Mouse (Mus musculus): ENCODE data around the gene Fndc1. TPM values are rescaled to one million over a fixed set of nuclear protein-coding genes. Genes with fewer than 3 reads are reported as not detected.

The Fndc1 gene
- 0.76 and 1.2 TPM in 2 replicates for polyA plus RNA-seq (2014; fragmentation: Nextera tagmentation; extraction: Ambion mirVana)

- Histone ChIP-seq H3K27me3 (ENCODE audit: control insufficient read depth, insufficient read depth, low read length) (peaks cover 19% of the 10 kb centered on the region), H3K9me3 (ENCODE audit: control insufficient read depth, low read length) (no peaks in the 10 kb centered on the region), H3K4me2 (ENCODE audit: low read depth, severe bottlenecking) (peak within 1 kb of the TSS; percentile 65), H3K36me3 (ENCODE audit: control insufficient read depth, insufficient read depth, low read length) (no peaks in the 10 kb centered on the region), H3K4me1 (ENCODE audit: control insufficient read depth, insufficient read depth, low read length) (no peaks in the 10 kb centered on the region), H3K9ac (ENCODE audit: low read length) (peak within 1 kb of the TSS; percentile 4; the same call in 1 of the 2 replicates), H3K4me3 (ENCODE audit: low read depth, low read length) (peak within 1 kb of the TSS; percentile 28), H3K27ac (replicated peaks; ENCODE audit: low read depth, low read length) (no peak within 1 kb of the TSS)
- 2% methylated on average over 57 of the region's 60 CpGs for WGBS
- ATAC-seq (ENCODE audit: insufficient number of reproducible peaks, low FRiP score, low TSS enrichment, low read depth) (0 out of 2 replicates have a peak, but pooled peaks have one; percentile 39), DNase-seq (ENCODE audit: low spot score) (peak; percentile 74)
Measured at GRCm38 (mm10) chr17:7826819-7827515, at the start of gene Fndc1. Fndc1 (minus strand) TSS chr17:7827302.

DNA sequence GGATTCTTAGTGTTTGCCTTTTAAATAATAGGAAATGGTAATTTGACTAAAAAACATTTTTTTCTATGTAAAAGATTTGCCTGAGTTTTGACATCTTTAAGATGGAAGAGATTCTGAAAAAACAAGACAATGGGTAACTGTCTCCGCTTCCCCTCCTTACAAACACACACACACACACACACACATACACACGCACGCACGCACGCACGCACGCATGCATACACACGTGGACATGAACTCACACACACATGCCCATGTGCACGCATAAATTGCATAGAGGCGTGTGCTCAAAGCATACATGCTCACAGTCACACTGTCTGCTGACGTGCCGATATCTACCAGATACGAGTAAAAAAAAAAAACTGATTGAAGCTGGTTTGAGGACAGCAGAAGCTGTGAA lies 49.4 kb upstream of the Fndc1 start:
- WGBS: 91% methylated on average over 13 of the region's 13 CpGs
- no peaks in the 10 kb centered on the region for H3K9me3 ChIP-seq (ENCODE audit: control insufficient read depth, low read length)
- H3K27me3 ChIP-seq (ENCODE audit: control insufficient read depth, insufficient read depth, low read length): no peaks in the 10 kb centered on the region
- no peak for DNase-seq (ENCODE audit: low spot score)
- no peaks in the 10 kb centered on the region for H3K36me3 ChIP-seq (ENCODE audit: control insufficient read depth, insufficient read depth, low read length)
- no peak overlapping the region for H3K27ac ChIP-seq (replicated peaks; ENCODE audit: low read depth, low read length)
- no peak overlapping the region for H3K4me3 ChIP-seq (ENCODE audit: low read depth, low read length)
- 0 out of 2 replicates have a peak, but pooled peaks cover 5% of the 10 kb centered on the region for H3K4me1 ChIP-seq (ENCODE audit: control insufficient read depth, insufficient read depth, low read length)
- no peak overlapping the region for H3K9ac ChIP-seq (ENCODE audit: low read length)
- H3K4me2 ChIP-seq (ENCODE audit: low read depth, severe bottlenecking): no peak overlapping the region
- ATAC-seq (ENCODE audit: insufficient number of reproducible peaks, low FRiP score, low TSS enrichment, low read depth): no peak

DNA sequence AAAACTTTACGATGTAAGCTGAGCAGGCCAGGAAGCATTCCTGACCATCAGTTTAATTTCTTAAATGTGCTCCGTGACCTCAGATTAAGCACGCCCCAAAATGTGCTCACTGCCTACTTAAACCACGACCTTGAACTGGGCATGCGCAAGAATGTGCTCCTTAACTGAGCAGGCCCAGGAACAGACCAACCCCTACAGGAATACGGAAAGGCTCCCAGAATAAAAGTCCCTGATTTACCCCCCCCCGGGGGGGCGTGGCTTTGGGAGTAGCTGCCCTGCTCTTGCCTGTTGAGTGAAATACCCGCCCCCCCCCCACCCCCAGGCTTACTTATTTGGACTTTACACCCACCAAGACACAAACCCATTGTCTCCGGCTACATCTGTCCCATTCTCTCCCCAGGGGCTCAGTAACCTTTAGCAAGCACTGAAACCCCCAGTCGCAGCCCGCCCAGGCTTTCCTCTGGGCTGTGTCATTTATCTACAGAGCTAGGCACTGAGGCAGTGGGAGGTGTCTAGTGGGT lies 48.9 kb upstream of the Fndc1 start:
- Histone ChIP-seq H3K27me3 (ENCODE audit: control insufficient read depth, insufficient read depth, low read length) (no peaks in the 10 kb centered on the region), H3K36me3 (ENCODE audit: control insufficient read depth, insufficient read depth, low read length) (no peaks in the 10 kb centered on the region), H3K9me3 (ENCODE audit: control insufficient read depth, low read length) (no peaks in the 10 kb centered on the region), H3K4me1 (ENCODE audit: control insufficient read depth, insufficient read depth, low read length) (0 out of 2 replicates have a peak, but pooled peaks cover 5% of the 10 kb centered on the region), H3K4me2 (ENCODE audit: low read depth, severe bottlenecking) (no peak overlapping the region), H3K9ac (ENCODE audit: low read length) (no peak overlapping the region), H3K27ac (replicated peaks; ENCODE audit: low read depth, low read length) (no peak overlapping the region), H3K4me3 (ENCODE audit: low read depth, low read length) (no peak overlapping the region)
- 29% methylated on average over 12 of the region's 12 CpGs for WGBS
- DNase-seq (ENCODE audit: low spot score): peak; percentile 49
- ATAC-seq (ENCODE audit: insufficient number of reproducible peaks, low FRiP score, low TSS enrichment, low read depth): peak; percentile 72; the same call in 1 of the 2 replicates

- WGBS: 87% methylated on average over 21 of the region's 21 CpGs
- ATAC-seq (ENCODE audit: insufficient number of reproducible peaks, low FRiP score, low TSS enrichment, low read depth) (no peak), DNase-seq (ENCODE audit: low spot score) (no peak)
- Histone ChIP-seq H3K36me3 (ENCODE audit: control insufficient read depth, insufficient read depth, low read length) (no peaks in the 10 kb centered on the region), H3K4me2 (ENCODE audit: low read depth, severe bottlenecking) (no peak overlapping the region), H3K4me1 (ENCODE audit: control insufficient read depth, insufficient read depth, low read length) (0 out of 2 replicates have a peak, but pooled peaks cover 5% of the 10 kb centered on the region), H3K9ac (ENCODE audit: low read length) (0 out of 2 replicates have a peak overlapping the region, but pooled peaks have one; percentile 34), H3K9me3 (ENCODE audit: control insufficient read depth, low read length) (no peaks in the 10 kb centered on the region), H3K27ac (replicated peaks; ENCODE audit: low read depth, low read length) (no peak overlapping the region), H3K4me3 (ENCODE audit: low read depth, low read length) (no peak overlapping the region), H3K27me3 (ENCODE audit: control insufficient read depth, insufficient read depth, low read length) (no peaks in the 10 kb centered on the region)
Measured at GRCm38 (mm10) chr17:7874776-7875531, 47.9 kb upstream of the Fndc1 start.

- Histone ChIP-seq H3K9me3 (ENCODE audit: control insufficient read depth, low read length) (no peaks in the 10 kb centered on the region), H3K9ac (ENCODE audit: low read length) (no peak overlapping the region), H3K27me3 (ENCODE audit: control insufficient read depth, insufficient read depth, low read length) (no peaks in the 10 kb centered on the region), H3K4me3 (ENCODE audit: low read depth, low read length) (no peak overlapping the region), H3K4me1 (ENCODE audit: control insufficient read depth, insufficient read depth, low read length) (0 out of 2 replicates have a peak, but pooled peaks cover 5% of the 10 kb centered on the region), H3K4me2 (ENCODE audit: low read depth, severe bottlenecking) (no peak overlapping the region), H3K36me3 (ENCODE audit: control insufficient read depth, insufficient read depth, low read length) (no peaks in the 10 kb centered on the region), H3K27ac (replicated peaks; ENCODE audit: low read depth, low read length) (no peak overlapping the region)
- DNase-seq (ENCODE audit: low spot score): no peak
- 76% methylated on average over 7 of the region's 7 CpGs for WGBS
- no peak for ATAC-seq (ENCODE audit: insufficient number of reproducible peaks, low FRiP score, low TSS enrichment, low read depth)
Measured at GRCm38 (mm10) chr17:7873382-7873781, 46.3 kb upstream of the Fndc1 start.

DNA sequence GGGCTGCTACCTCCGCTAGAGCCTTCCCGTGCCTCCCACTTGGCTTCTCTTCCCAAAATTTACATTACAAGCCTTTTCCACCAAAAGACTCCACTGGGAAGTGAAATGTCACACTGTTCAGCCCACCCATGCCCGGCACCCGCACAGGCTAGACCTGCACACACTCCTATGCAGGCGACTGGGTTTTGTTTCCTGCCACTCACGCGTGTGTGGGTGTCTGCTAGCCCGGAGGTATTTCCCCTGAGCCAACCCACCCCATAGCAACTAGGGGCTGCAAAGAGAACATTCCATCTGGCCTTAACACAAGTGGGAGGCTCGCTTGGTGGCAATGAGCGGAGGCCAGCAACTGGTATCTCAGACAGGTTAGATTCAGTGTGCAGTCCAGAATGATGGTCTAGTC lies 44.7 kb upstream of the Fndc1 start:
- no peaks in the 10 kb centered on the region for H3K9me3 ChIP-seq (ENCODE audit: control insufficient read depth, low read length)
- no peaks in the 10 kb centered on the region for H3K27me3 ChIP-seq (ENCODE audit: control insufficient read depth, insufficient read depth, low read length)
- DNase-seq (ENCODE audit: low spot score) (no peak), ATAC-seq (ENCODE audit: insufficient number of reproducible peaks, low FRiP score, low TSS enrichment, low read depth) (no peak)
- H3K4me3 ChIP-seq (ENCODE audit: low read depth, low read length): no peak overlapping the region
- WGBS: 88% methylated on average over 10 of the region's 10 CpGs
- H3K4me2 ChIP-seq (ENCODE audit: low read depth, severe bottlenecking): no peak overlapping the region
- H3K9ac ChIP-seq (ENCODE audit: low read length): no peak overlapping the region
- 0 out of 2 replicates have a peak, but pooled peaks cover 5% of the 10 kb centered on the region for H3K4me1 ChIP-seq (ENCODE audit: control insufficient read depth, insufficient read depth, low read length)
- H3K36me3 ChIP-seq (ENCODE audit: control insufficient read depth, insufficient read depth, low read length): no peaks in the 10 kb centered on the region
- no peak overlapping the region for H3K27ac ChIP-seq (replicated peaks; ENCODE audit: low read depth, low read length)

GRCm38 (mm10) chr17:7870862-7871605 lies 43.9 kb upstream of the Fndc1 start:
- H3K9ac ChIP-seq (ENCODE audit: low read length): no peak overlapping the region
- ATAC-seq (ENCODE audit: insufficient number of reproducible peaks, low FRiP score, low TSS enrichment, low read depth) (no peak), DNase-seq (ENCODE audit: low spot score) (no peak)
- no peak overlapping the region for H3K4me2 ChIP-seq (ENCODE audit: low read depth, severe bottlenecking)
- no peaks in the 10 kb centered on the region for H3K27me3 ChIP-seq (ENCODE audit: control insufficient read depth, insufficient read depth, low read length)
- H3K4me3 ChIP-seq (ENCODE audit: low read depth, low read length): no peak overlapping the region
- H3K4me1 ChIP-seq (ENCODE audit: control insufficient read depth, insufficient read depth, low read length): 0 out of 2 replicates have a peak, but pooled peaks cover 5% of the 10 kb centered on the region
- H3K36me3 ChIP-seq (ENCODE audit: control insufficient read depth, insufficient read depth, low read length): no peaks in the 10 kb centered on the region
- no peaks in the 10 kb centered on the region for H3K9me3 ChIP-seq (ENCODE audit: control insufficient read depth, low read length)
- 91% methylated on average over 6 of the region's 6 CpGs for WGBS
- H3K27ac ChIP-seq (replicated peaks; ENCODE audit: low read depth, low read length): no peak overlapping the region

DNA sequence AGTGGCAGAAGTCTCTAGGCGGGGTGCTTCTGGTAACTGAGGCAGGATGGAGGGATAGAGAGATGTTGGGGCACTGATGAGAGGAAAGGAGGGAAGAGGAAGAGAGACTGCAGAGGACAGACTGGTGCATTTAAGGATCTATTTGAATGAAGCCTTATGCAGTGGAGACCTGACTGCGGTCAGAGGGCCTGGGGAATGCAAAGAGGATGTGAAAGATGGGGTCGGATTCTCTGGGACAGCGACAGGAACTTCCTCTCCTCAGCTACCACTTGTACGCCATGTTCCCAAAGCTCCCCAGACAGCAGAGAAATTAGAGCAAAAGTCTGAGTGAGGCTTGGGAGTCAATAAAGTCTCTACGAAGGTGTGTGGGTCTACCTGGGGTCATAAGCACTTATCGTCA lies 42.0 kb upstream of the Fndc1 start:
- ATAC-seq (ENCODE audit: insufficient number of reproducible peaks, low FRiP score, low TSS enrichment, low read depth) (no peak), DNase-seq (ENCODE audit: low spot score) (no peak)
- H3K4me3 ChIP-seq (ENCODE audit: low read depth, low read length): no peak overlapping the region
- no peaks in the 10 kb centered on the region for H3K27me3 ChIP-seq (ENCODE audit: control insufficient read depth, insufficient read depth, low read length)
- H3K9ac ChIP-seq (ENCODE audit: low read length): no peak overlapping the region
- H3K4me2 ChIP-seq (ENCODE audit: low read depth, severe bottlenecking): no peak overlapping the region
- no peaks in the 10 kb centered on the region for H3K4me1 ChIP-seq (ENCODE audit: control insufficient read depth, insufficient read depth, low read length)
- H3K9me3 ChIP-seq (ENCODE audit: control insufficient read depth, low read length): no peaks in the 10 kb centered on the region
- no peak overlapping the region for H3K27ac ChIP-seq (replicated peaks; ENCODE audit: low read depth, low read length)
- H3K36me3 ChIP-seq (ENCODE audit: control insufficient read depth, insufficient read depth, low read length): no peaks in the 10 kb centered on the region
- WGBS: 74% methylated on average over 7 of the region's 7 CpGs

All from limb, embryonic 11.5 days (tissue).